Mouse (Mus musculus) cerebellum, postnatal 4 days (tissue): Measurements from ENCODE around the gene Ces2g.

Experiments used
- DNase-seq, 2 experiments: peaks; one replicate each; pipeline ENCODE4 v3.0.0; 2022; ENCODE audit warnings: low spot score in 2 of 2, mixed read lengths in 1 of 2

Ces2g gene

GRCm38 (mm10) chr8:104961537-104961961 lies at the start of gene Ces2g:
Gene Ces2g, plus strand, starts transcription at chr8:104961718.
- DNase-seq = no peak

GRCm38 (mm10) chr8:104925972-104926596 lies 35.4 kb upstream of the Ces2g start, which contains the start of gene Ces2e:
Gene Ces2e, plus strand, starts transcription at chr8:104926260.
- DNase-seq = no peak

GRCm38 (mm10) chr8:104927301-104927700 lies 34.2 kb upstream of the Ces2g start:
- no peak for DNase-seq

GRCm38 (mm10) chr8:104944665-104945064 lies 16.9 kb upstream of the Ces2g start:
- no peak for DNase-seq

GRCm38 (mm10) chr8:104947056-104947455 lies 14.5 kb upstream of the Ces2g start, which contains the start of gene Ces2f:
Gene Ces2f, plus strand, starts transcription at chr8:104947356.
- DNase-seq = no peak

- DNase-seq = no peak
These were observed 12.5 kb upstream of the Ces2g start for GRCm38 (mm10) chr8:104949031-104949430.

GRCm38 (mm10) chr8:104962229-104962901 lies 847 bp downstream of the Ces2g start:
- DNase-seq = no peak

- no peak for DNase-seq
These were observed 1.9 kb downstream of the Ces2g start for GRCm38 (mm10) chr8:104963375-104963894.

- DNase-seq = no peak
These were observed 22.6 kb downstream of the Ces2g start for GRCm38 (mm10) chr8:104984126-104984525.

- DNase-seq = no peak
These were observed 23.4 kb downstream of the Ces2g start for GRCm38 (mm10) chr8:104984942-104985341.

GRCm38 (mm10) chr8:104998191-104998590 lies 36.7 kb downstream of the Ces2g start:
- no peak for DNase-seq

- DNase-seq = no peak
These were observed 37.7 kb downstream of the Ces2g start for GRCm38 (mm10) chr8:104999183-104999582.

GRCm38 (mm10) chr8:105000586-105000985 lies 39.1 kb downstream of the Ces2g start, which contains the start of gene Ces2h:
Gene Ces2h, plus strand, starts transcription at chr8:105000853.
- no peak for DNase-seq

GRCm38 (mm10) chr8:105010000-105010399 lies 48.5 kb downstream of the Ces2g start:
- DNase-seq = no peak

- DNase-seq = no peak
These were observed 49.6 kb downstream of the Ces2g start for GRCm38 (mm10) chr8:105011136-105011535.

- DNase-seq = no peak
These were observed 52.9 kb downstream of the Ces2g start for GRCm38 (mm10) chr8:105014391-105014790.
